Mouse (Mus musculus) B cell, adult 2 months (primary cell): ENCODE measurements around the gene Ripk3.

Experiments used
- DNase-seq, 2 experiments: peaks; one replicate each; pipeline ENCODE4 v3.0.0; 2022

The Ripk3 gene

GRCm38 (mm10) chr14:55788256-55789050, at the start of gene Ripk3:
Gene Ripk3, minus strand, starts transcription at chr14:55788865.
- DNase-seq = peak; percentile 78 to 85

GRCm38 (mm10) chr14:55838312-55838711, 49.6 kb upstream of the Ripk3 start:
- no peak for DNase-seq

GRCm38 (mm10) chr14:55834808-55835533, 46.3 kb upstream of the Ripk3 start:
- DNase-seq = no peak

- no peak for DNase-seq
Measured at GRCm38 (mm10) chr14:55833126-55833525, 44.5 kb upstream of the Ripk3 start.

- DNase-seq = no peak
Measured at GRCm38 (mm10) chr14:55830331-55830730, 41.7 kb upstream of the Ripk3 start.

GRCm38 (mm10) chr14:55829854-55830253, 41.2 kb upstream of the Ripk3 start:
- DNase-seq = no peak

GRCm38 (mm10) chr14:55828716-55829263, 40.1 kb upstream of the Ripk3 start:
- no peak for DNase-seq

GRCm38 (mm10) chr14:55826551-55827340, 38.1 kb upstream of the Ripk3 start:
- no peak for DNase-seq

GRCm38 (mm10) chr14:55826142-55826541, 37.5 kb upstream of the Ripk3 start:
- no peak for DNase-seq

- DNase-seq = no peak
Measured at GRCm38 (mm10) chr14:55825216-55826051, 36.8 kb upstream of the Ripk3 start.

GRCm38 (mm10) chr14:55824481-55825215, 36.0 kb upstream of the Ripk3 start:
- DNase-seq = no peak

GRCm38 (mm10) chr14:55824001-55824480, 35.4 kb upstream of the Ripk3 start:
- no peak for DNase-seq

GRCm38 (mm10) chr14:55822991-55823762, 34.5 kb upstream of the Ripk3 start, which contains the start of gene Nfatc4:
Gene Nfatc4, plus strand, starts transcription at chr14:55823144.
- DNase-seq = peak; percentile 22 to 26

GRCm38 (mm10) chr14:55822435-55822990, 33.8 kb upstream of the Ripk3 start:
- DNase-seq = peak; percentile 83 to 85

- DNase-seq = no peak
Measured at GRCm38 (mm10) chr14:55820576-55820975, 31.9 kb upstream of the Ripk3 start.

GRCm38 (mm10) chr14:55819845-55820405, 31.3 kb upstream of the Ripk3 start:
- no peak for DNase-seq

GRCm38 (mm10) chr14:55815310-55815751, 26.7 kb upstream of the Ripk3 start:
- no peak for DNase-seq

- peak; percentile 47 to 50 for DNase-seq
Measured at GRCm38 (mm10) chr14:55814885-55815284, 26.2 kb upstream of the Ripk3 start.

GRCm38 (mm10) chr14:55795380-55796163, 6.9 kb upstream of the Ripk3 start:
- DNase-seq = no peak
